7 mouse cellular contexts compared by ENCODE assay signal in the genomic region with DNA sequence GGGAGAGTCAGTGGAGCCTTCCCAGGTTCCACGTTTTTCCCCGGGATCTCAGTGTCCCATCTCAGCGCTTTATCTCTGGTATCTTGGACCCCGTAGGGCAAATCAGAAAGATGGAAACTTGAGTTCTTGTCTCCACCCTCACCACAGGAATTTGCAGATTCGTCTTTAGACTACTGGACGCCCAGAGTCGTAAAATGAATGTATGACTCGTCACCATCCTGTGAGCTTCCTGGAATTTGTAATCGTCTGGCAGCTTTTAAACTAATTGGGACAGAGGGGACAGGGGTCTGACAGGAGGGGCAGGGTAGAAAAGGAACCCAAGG. TPM values are rescaled to one million over a fixed set of nuclear protein-coding genes. Genes with fewer than 3 reads are reported as not detected.
A peak's percentile ranks its signal among the peaks of the same experiment; 100 is the strongest.
DNase-seq lines count a peak whose midpoint lies in the region; ATAC-seq and TF ChIP-seq lines count a peak whose summit lies in the region.

No protein-coding gene starts in this region.

- peak overlapping the region; percentile 91 for H3K4me3 ChIP-seq in forebrain, embryonic 11.5 days (ENCODE audit: low read depth, low read length)
- H3K4me3 ChIP-seq in liver, embryonic 14.5 days (ENCODE audit: insufficient read depth in 1 of 2, low read depth in 2 of 2, low read length in 2 of 2): peak overlapping the region; percentile 80 to 85

- no peaks in the 10 kb centered on the region for H3K27me3 ChIP-seq in forebrain, embryonic 11.5 days (ENCODE audit: control insufficient read depth, insufficient read depth, low read length)
- no peaks in the 10 kb centered on the region for H3K27me3 ChIP-seq in liver, embryonic 14.5 days (ENCODE audit: control insufficient read depth, insufficient read depth, low read length)

- H3K4me2 ChIP-seq in forebrain, embryonic 11.5 days (ENCODE audit: low read depth, low read length, severe bottlenecking): peak overlapping the region; percentile 45
- H3K4me2 ChIP-seq in liver, embryonic 14.5 days (ENCODE audit: low read depth): peak overlapping the region; percentile 98

- peak overlapping the region; percentile 98 for H3K9ac ChIP-seq in forebrain, embryonic 11.5 days (ENCODE audit: low read length)
- H3K9ac ChIP-seq in liver, embryonic 14.5 days (replicated peaks): peak overlapping the region; percentile 90

- no peaks in the 10 kb centered on the region for H3K9me3 ChIP-seq in forebrain, embryonic 11.5 days (ENCODE audit: control insufficient read depth, low read length)
- no peaks in the 10 kb centered on the region for H3K9me3 ChIP-seq in liver, embryonic 14.5 days (ENCODE audit: control insufficient read depth, low read length)

- peak; percentile 80 for DNase-seq in 416B (ENCODE audit: low read depth)
- DNase-seq in CD4-positive helper T cell, adult 2 months (ENCODE audit: low read depth, low spot score): peak; percentile 23
- DNase-seq in forebrain, embryonic 11.5 days (ENCODE audit: low spot score): no peak
- peak in 1 of 3 experiments; percentile 50 for DNase-seq in liver, embryonic 14.5 days (ENCODE audit: low read depth in 3 of 3, low spot score in 3 of 3)
- no peak for DNase-seq in cerebellum, postnatal 14 days
- no peak for DNase-seq in thymus, postnatal 4 days

- TF ChIP-seq EP300 in liver, embryonic 14.5 days (IDR thresholded peaks at IDR 0.05; ENCODE audit: low read depth): no peak

- under 1% methylated on average over 9 of the region's 9 CpGs for WGBS in forebrain, embryonic 11.5 days
- WGBS in liver, embryonic 14.5 days (ENCODE audit: insufficient replicate concordance): under 1% methylated on average over 9 of the region's 9 CpGs

- peaks cover 13% of the 10 kb centered on the region for H3K4me1 ChIP-seq in forebrain, embryonic 11.5 days (replicated peaks; ENCODE audit: control insufficient read depth, insufficient read depth, low read length)
- peaks cover 46 to 56% of the 10 kb centered on the region in 2 experiments for H3K4me1 ChIP-seq in liver, embryonic 14.5 days (replicated peaks; ENCODE audit: control insufficient read depth in 2 of 2, insufficient read depth in 2 of 2, low read length in 1 of 2)

- no peak for TF ChIP-seq CTCF in liver, embryonic 14.5 days (IDR thresholded peaks at IDR 0.05; ENCODE audit: low read depth)

- ATAC-seq in forebrain, embryonic 11.5 days (replicated peaks; ENCODE audit: low FRiP score): no peak; the same call in 1 of the 2 replicates
- no peak for ATAC-seq in liver, embryonic 14.5 days (ENCODE audit: insufficient read depth)
- no peak for ATAC-seq in megakaryocyte progenitor cell, adult 5-6 weeks (replicated peaks; ENCODE audit: poor library complexity)

- H3K36me3 ChIP-seq in forebrain, embryonic 11.5 days (ENCODE audit: control insufficient read depth, insufficient read depth, low read length): peaks cover 7% of the 10 kb centered on the region; the same call in 1 of the 2 replicates
- peaks cover 36% of the 10 kb centered on the region for H3K36me3 ChIP-seq in liver, embryonic 14.5 days (replicated peaks; ENCODE audit: control insufficient read depth, insufficient read depth, low read depth)

- H3K27ac ChIP-seq in forebrain, embryonic 11.5 days (ENCODE audit: low read depth, low read length): peak overlapping the region; percentile 60
- H3K27ac ChIP-seq in liver, embryonic 14.5 days: peak overlapping the region; percentile 93

RNA-seq across cellular contexts. Expression of gene Rrm2, which starts 0.6 kb away (rescaled TPM):
- 635 and 669 TPM in 2 replicates for polyA plus RNA-seq in forebrain, embryonic 11.5 days (2014; fragmentation: Nextera tagmentation; extraction: Ambion mirVana)
- 87.7 and 139 TPM in 2 replicates for polyA plus RNA-seq in liver, embryonic 14.5 days (2012; rRNA removed)
- polyA plus RNA-seq in liver, embryonic 14.5 days (2014; fragmentation: Nextera tagmentation; extraction: Ambion mirVana): 388 and 401 TPM in 2 replicates
- 176 and 181 TPM in 2 replicates for total RNA-seq in megakaryocyte progenitor cell, adult 5-6 weeks (2015)
- 149 and 153 TPM in 2 replicates for total RNA-seq in megakaryocyte progenitor cell, adult 5-6 weeks (2017)

RNA-seq across cellular contexts. Expression of gene Cys1, which starts 25.8 kb away (rescaled TPM):
- 0.76 and 0.85 TPM in 2 replicates for polyA plus RNA-seq in forebrain, embryonic 11.5 days (2014; fragmentation: Nextera tagmentation; extraction: Ambion mirVana)
- polyA plus RNA-seq in liver, embryonic 14.5 days (2012; rRNA removed): 0.74 and 1.2 TPM in 2 replicates
- polyA plus RNA-seq in liver, embryonic 14.5 days (2014; fragmentation: Nextera tagmentation; extraction: Ambion mirVana): 0.28 and 0.40 TPM in 2 replicates
- total RNA-seq in megakaryocyte progenitor cell, adult 5-6 weeks (2015): not detected in 2 replicates
- total RNA-seq in megakaryocyte progenitor cell, adult 5-6 weeks (2017): not detected in 2 replicates

RNA-seq across cellular contexts. Expression of gene Klf11, which starts 56.4 kb away (rescaled TPM):
- polyA plus RNA-seq in forebrain, embryonic 11.5 days (2014; fragmentation: Nextera tagmentation; extraction: Ambion mirVana): 13.1 and 13.5 TPM in 2 replicates
- 5.4 TPM in 2 replicates for polyA plus RNA-seq in liver, embryonic 14.5 days (2012; rRNA removed)
- 6.9 and 7.7 TPM in 2 replicates for polyA plus RNA-seq in liver, embryonic 14.5 days (2014; fragmentation: Nextera tagmentation; extraction: Ambion mirVana)
- 7.4 and 9.1 TPM in 2 replicates for total RNA-seq in megakaryocyte progenitor cell, adult 5-6 weeks (2015)
- 6.6 and 7.8 TPM in 2 replicates for total RNA-seq in megakaryocyte progenitor cell, adult 5-6 weeks (2017)

Comparison
In these comparisons a context has a peak if more than half of its experiments do, and no peak if none do; other contexts are left out.
1. DNase-seq: peak in 416B (single experiment) and CD4-positive helper T cell, adult 2 months (single experiment); none in forebrain, embryonic 11.5 days (single experiment), cerebellum, postnatal 14 days (0 of 2) and thymus, postnatal 4 days (single experiment).